ENCODE assay signal across 8 mouse cellular contexts in genomic region chr9:66181126-66181825, GRCm38 (mm10). TPM values are rescaled to one million over a fixed set of nuclear protein-coding genes. Genes with fewer than 3 reads are reported as not detected.
DNase-seq lines count a peak whose midpoint lies in the region; ATAC-seq and TF ChIP-seq lines count a peak whose summit lies in the region.

No protein-coding gene starts in this region.

- H3K4me2 ChIP-seq in heart, embryonic 14.5 days (ENCODE audit: low read length): peak overlapping the region; percentile 6; the same call in 1 of the 2 replicates
- H3K4me2 ChIP-seq in myocyte (ENCODE audit: low read depth): peak overlapping the region; percentile 55

- peaks cover 23 to 25% of the 10 kb centered on the region in 2 experiments for H3K4me1 ChIP-seq in heart, embryonic 14.5 days (ENCODE audit: control insufficient read depth in 2 of 2, insufficient read depth in 2 of 2, low read length in 2 of 2)

- peak overlapping the region in 1 of 2 experiments; percentile 62; a peak in 3 of 4 replicates for H3K27ac ChIP-seq in heart, embryonic 14.5 days (replicated peaks in 1 of 2; ENCODE audit: control insufficient read depth in 1 of 2, insufficient read depth in 1 of 2, low read depth in 2 of 2, low read length in 2 of 2)

- no peak for ATAC-seq in heart, embryonic 14.5 days (ENCODE audit: insufficient number of reproducible peaks, insufficient read depth, low FRiP score, low read depth)

- H3K36me3 ChIP-seq in heart, embryonic 14.5 days (ENCODE audit: control insufficient read depth, insufficient read depth, low read length): no peaks in the 10 kb centered on the region
- peaks cover 3% of the 10 kb centered on the region for H3K36me3 ChIP-seq in myocyte (ENCODE audit: control insufficient read depth, insufficient read depth)

- TF ChIP-seq POLR2A in myocyte (IDR thresholded peaks at IDR 0.05; ENCODE audit: insufficient read length, low read depth): no peak

- no peaks in the 10 kb centered on the region for H3K9me3 ChIP-seq in heart, embryonic 14.5 days (ENCODE audit: control insufficient read depth, low read length)

- no peak for DNase-seq in heart, adult 9 months (ENCODE audit: low spot score in 2 of 2)
- DNase-seq in c-Kit-negative CD71-positive TER-119-positive erythroid progenitor cells, embryonic 14.5 days (ENCODE audit: low read depth, low spot score): peak; percentile 66
- DNase-seq in liver: peak; percentile 87
- no peak for DNase-seq in left cerebral cortex, postnatal 25 days (ENCODE audit: low spot score in 2 of 2)
- no peak for DNase-seq in adrenal gland, postnatal 36 days
- no peak for DNase-seq in T-cell, adult 2 months (ENCODE audit: low spot score)

- 65% methylated on average over 4 of the region's 4 CpGs for WGBS in heart, embryonic 14.5 days

- H3ac ChIP-seq in myocyte (ENCODE audit: control insufficient read depth, insufficient read length): no peak overlapping the region

- no peak overlapping the region for H3K9ac ChIP-seq in heart, embryonic 14.5 days (ENCODE audit: low read length)

- intact Hi-C loops in left cerebral cortex, postnatal 25 days (cut with DNase I): no loop called here

- H3K27me3 ChIP-seq in heart, embryonic 14.5 days (ENCODE audit: control insufficient read depth, insufficient read depth, low read length): no peaks in the 10 kb centered on the region
- H3K27me3 ChIP-seq in myocyte (ENCODE audit: control insufficient read depth, insufficient read depth, insufficient read length): no peaks in the 10 kb centered on the region

- H3K79me2 ChIP-seq in myocyte (ENCODE audit: control insufficient read depth, insufficient read depth): peaks cover 52% of the 10 kb centered on the region

- no peak overlapping the region for H3K4me3 ChIP-seq in heart, embryonic 14.5 days (ENCODE audit: control insufficient read depth in 1 of 2, insufficient read depth in 1 of 2, low read depth in 1 of 2, low read length in 2 of 2)
- H3K4me3 ChIP-seq in myocyte: no peak overlapping the region

TF ChIP-seq in myocyte, 11 proteins besides CTCF, POLR2A, EP300 and RAD21:
- peak; percentile 27; the same call in 1 of the 2 replicates for TF ChIP-seq CEBPB (IDR thresholded peaks at IDR 0.05; ENCODE audit: insufficient read depth, poor library complexity, severe bottlenecking)
- no peak for TF ChIP-seq SRF (IDR thresholded peaks at IDR 0.05; ENCODE audit: control insufficient read depth, insufficient read length, low read depth)
TF ChIP-seq in myocyte: peak in this region for 1.

RNA-seq across cellular contexts. Expression of gene Dapk2, which starts 23.3 kb away (rescaled TPM):
- 4.8 and 5.7 TPM in 2 replicates for polyA plus RNA-seq in heart, embryonic 14.5 days (2014; fragmentation: Nextera tagmentation; extraction: Ambion mirVana)
- polyA plus RNA-seq in myocyte (2012; fragmentation: generic; extraction: Trizol): 51.3 TPM
- 1 to 10 TPM; 2.8 to 3.1 TPM for total RNA-seq in left cerebral cortex, postnatal 25 days (2021)
- total RNA-seq in adrenal gland, postnatal 36 days (2021): 1 to 10 TPM; 7.5 to 9.3 TPM

RNA-seq across cellular contexts. Expression of gene Ciao2a, which starts 54.9 kb away (rescaled TPM):
- polyA plus RNA-seq in heart, embryonic 14.5 days (2014; fragmentation: Nextera tagmentation; extraction: Ambion mirVana): 163 and 172 TPM in 2 replicates
- polyA plus RNA-seq in myocyte (2012; fragmentation: generic; extraction: Trizol): 42.4 TPM
- 10 to 100 TPM; 31.2 to 32.1 TPM for total RNA-seq in left cerebral cortex, postnatal 25 days (2021)
- total RNA-seq in adrenal gland, postnatal 36 days (2021): 10 to 100 TPM; 69.2 to 89.1 TPM

RNA-seq across cellular contexts. Expression of gene Snx1, which starts 54.9 kb away (rescaled TPM):
- 63.8 and 65.1 TPM in 2 replicates for polyA plus RNA-seq in heart, embryonic 14.5 days (2014; fragmentation: Nextera tagmentation; extraction: Ambion mirVana)
- 82.9 TPM for polyA plus RNA-seq in myocyte (2012; fragmentation: generic; extraction: Trizol)
- 10 to 100 TPM; 68.4 to 72.9 TPM for total RNA-seq in left cerebral cortex, postnatal 25 days (2021)
- total RNA-seq in adrenal gland, postnatal 36 days (2021): 100 to 1,000 TPM; 118 to 119 TPM

Comparison
In these comparisons a context has a peak if more than half of its experiments do, and no peak if none do; other contexts are left out.
1. DNase-seq: peak in c-Kit-negative CD71-positive TER-119-positive erythroid progenitor cells, embryonic 14.5 days (single experiment) and liver (single experiment); none in heart, adult 9 months (0 of 2), left cerebral cortex, postnatal 25 days (0 of 2), adrenal gland, postnatal 36 days (0 of 2) and T-cell, adult 2 months (single experiment).